Mouse (Mus musculus) lung, adult 2 months (tissue): Measurements from ENCODE around the gene 1190005I06Rik. TPM values are rescaled to one million over a fixed set of nuclear protein-coding genes. Genes with fewer than 3 reads are reported as not detected.
A peak's percentile ranks its signal among the peaks of the same experiment; 100 is the strongest.

Experiments used
- DNase-seq: peaks from one replicate; pipeline ENCODE4 v3.0.0; 2022
- H3K4me1 ChIP-seq: fragments of 200-500 bp; 2 replicates; pipeline ENCODE4 v1.6.1; 2011; ENCODE audit warnings: low read length; ENCODE audit not compliant: control insufficient read depth, insufficient read depth
- H3K4me3 ChIP-seq: fragments of 200-500 bp; replicated peaks from 2 replicates; pipeline ENCODE3; 2011; ENCODE audit warnings: low read depth, mild to moderate bottlenecking, control low read depth, low read length; ENCODE audit errors: extremely low read depth
- CTCF ChIP-seq: fragments of 200-500 bp; IDR thresholded peaks from 2 replicates; pipeline ENCODE4 v1.5.1; 2011; ENCODE audit warnings: mild to moderate bottlenecking, low read length, control low read depth; ENCODE audit not compliant: insufficient read depth
- POLR2A ChIP-seq: fragments of 200-500 bp; IDR thresholded peaks from 2 replicates; pipeline ENCODE4 v1.6.1; 2011; ENCODE audit warnings: low read depth, mild to moderate bottlenecking, control low read depth, low read length, borderline replicate concordance; ENCODE audit errors: extremely low read depth
- WGBS: fragments of 180-500 bp; shearing (Covaris S2); methylation state at CpG from one replicate; pipeline ENCODE4 v1.1.7; 2018; 5-methylcytosine and 5-hydroxymethylcytosine counted together
- polyA plus RNA-seq: library from polyadenylated mRNA; depleted of rRNA; stranded (reverse); fragments of >200 nt; gene quantifications from 2 replicates; pipeline ENCODE4 v1.2.3, GENCODE M21; 2012

Gene 1190005I06Rik
- polyA plus RNA-seq, 1 experiment: 2.4 TPM

- Histone ChIP-seq H3K4me3 (peak within 1 kb of the TSS; percentile 67), H3K4me1 (no peaks in the 10 kb centered on the region)
- WGBS: under 1% methylated on average over 67 of the region's 67 CpGs
- TF ChIP-seq POLR2A (peak; percentile 54; the same call in 1 of the 2 replicates), CTCF (no peak)
- DNase-seq: peak; percentile 99
Observed at GRCm38 (mm10) chr8:120588908-120589771, 58.3 kb downstream of the 1190005I06Rik start, which contains the start of gene Gins2. Gene Gins2, minus strand, starts transcription at chr8:120589304.

DNA sequence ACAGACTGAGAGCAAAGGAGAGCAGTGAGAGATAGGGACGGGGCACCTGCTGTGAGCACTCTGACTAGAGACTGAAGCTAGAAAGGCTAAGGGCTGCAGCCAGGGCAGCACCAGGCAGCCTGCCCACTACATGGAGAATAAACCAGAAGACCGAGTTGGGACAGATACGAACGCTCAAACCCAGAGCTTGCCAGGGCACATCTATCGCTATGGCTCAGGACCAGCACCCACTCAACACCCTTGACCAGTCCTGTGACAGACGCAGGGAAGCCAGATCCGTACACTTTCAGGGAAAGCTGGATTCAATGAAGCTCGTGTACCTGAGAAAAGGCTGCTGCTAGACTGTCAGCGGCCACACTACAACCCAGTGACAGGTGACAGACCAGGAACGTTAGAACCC is 61.9 kb downstream of the 1190005I06Rik start:
- 88% methylated on average over 10 of the region's 10 CpGs for WGBS
- DNase-seq: no peak
- H3K4me3 ChIP-seq: no peak overlapping the region
- TF ChIP-seq POLR2A: no peak
- TF ChIP-seq CTCF: no peak
- H3K4me1 ChIP-seq: no peaks in the 10 kb centered on the region

DNA sequence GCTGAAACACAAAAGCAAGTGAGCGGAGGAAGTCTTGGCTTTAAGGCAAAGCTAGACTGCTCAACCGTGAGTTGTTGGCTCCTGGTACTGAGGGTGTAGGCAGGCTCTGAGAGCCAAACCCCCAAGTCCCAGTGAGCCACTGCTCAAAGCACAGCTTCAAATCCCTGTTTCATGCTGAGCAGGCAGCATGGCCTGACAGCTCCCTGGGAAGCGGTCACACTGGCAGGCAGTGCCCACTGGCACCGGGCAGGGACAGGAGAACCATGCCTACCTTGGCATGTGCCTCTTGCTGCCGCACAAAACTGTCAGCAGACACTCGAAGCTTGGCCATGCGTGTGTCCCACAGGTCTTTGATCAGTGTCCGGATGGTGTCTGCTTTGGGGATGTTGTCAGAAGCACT is 65.6 kb downstream of the 1190005I06Rik start:
- H3K4me1 ChIP-seq: no peaks in the 10 kb centered on the region
- TF ChIP-seq CTCF: no peak
- TF ChIP-seq POLR2A: no peak
- H3K4me3 ChIP-seq: no peak overlapping the region
- 88% methylated on average over 8 of the region's 8 CpGs for WGBS
- no peak for DNase-seq

- TF ChIP-seq POLR2A: no peak
- no peak for TF ChIP-seq CTCF
- no peak for DNase-seq
- no peaks in the 10 kb centered on the region for H3K4me1 ChIP-seq
- 88% methylated on average over 12 of the region's 12 CpGs for WGBS
- H3K4me3 ChIP-seq: no peak overlapping the region
Observed at GRCm38 (mm10) chr8:120581329-120581728, 66.1 kb downstream of the 1190005I06Rik start.

GRCm38 (mm10) chr8:120580336-120581000 is 67.0 kb downstream of the 1190005I06Rik start:
- DNase-seq: no peak
- TF ChIP-seq POLR2A (no peak), CTCF (no peak)
- Histone ChIP-seq H3K4me1 (no peaks in the 10 kb centered on the region), H3K4me3 (no peak overlapping the region)
- 90% methylated on average over 8 of the region's 8 CpGs for WGBS

GRCm38 (mm10) chr8:120577821-120578220 is 69.6 kb downstream of the 1190005I06Rik start:
- Histone ChIP-seq H3K4me3 (no peak overlapping the region), H3K4me1 (no peaks in the 10 kb centered on the region)
- TF ChIP-seq POLR2A (no peak), CTCF (no peak)
- DNase-seq: no peak
- 93% methylated on average over 17 of the region's 17 CpGs for whole genome bisulfite sequencing

DNA sequence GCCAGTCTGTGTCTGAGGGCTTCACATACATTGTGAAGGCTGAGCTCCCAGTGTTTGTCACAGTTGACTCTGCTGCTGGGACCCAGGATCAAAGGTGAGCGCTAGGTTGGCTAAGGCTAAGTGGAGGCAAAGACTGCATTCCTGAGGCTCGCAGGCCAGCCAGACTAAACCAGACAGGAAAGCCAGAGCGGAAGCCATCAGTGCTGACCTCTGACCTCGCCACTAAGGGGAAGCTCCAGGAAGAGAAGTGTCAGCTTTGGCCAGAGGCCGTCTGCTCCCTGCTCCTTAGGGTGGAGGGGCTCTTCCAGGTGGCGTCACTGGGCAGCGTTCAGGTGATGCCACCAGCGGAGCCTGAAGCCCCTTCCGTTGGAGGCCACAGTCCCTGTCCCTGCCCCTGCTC is 71.6 kb downstream of the 1190005I06Rik start:
- Histone ChIP-seq H3K4me3 (no peak overlapping the region), H3K4me1 (no peaks in the 10 kb centered on the region)
- WGBS: 72% methylated on average over 9 of the region's 9 CpGs
- no peak for DNase-seq
- no peak for TF ChIP-seq POLR2A
- no peak for TF ChIP-seq CTCF

- TF ChIP-seq POLR2A: no peak
- TF ChIP-seq CTCF: no peak
- no peak for DNase-seq
- WGBS: 68% methylated on average over 19 of the region's 19 CpGs
- Histone ChIP-seq H3K4me1 (no peaks in the 10 kb centered on the region), H3K4me3 (no peak overlapping the region)
Observed at GRCm38 (mm10) chr8:120574941-120575340, 72.5 kb downstream of the 1190005I06Rik start.

GRCm38 (mm10) chr8:120573866-120574265 is 73.6 kb downstream of the 1190005I06Rik start:
- no peaks in the 10 kb centered on the region for H3K4me1 ChIP-seq
- WGBS: 71% methylated on average over 11 of the region's 11 CpGs
- no peak for TF ChIP-seq CTCF
- TF ChIP-seq POLR2A: no peak
- H3K4me3 ChIP-seq: no peak overlapping the region
- no peak for DNase-seq
